Mouse (Mus musculus) stomach, embryonic 16.5 days (tissue): ENCODE data around the gene Syt12. TPM values are rescaled to one million over a fixed set of nuclear protein-coding genes. Genes with fewer than 3 reads are reported as not detected.

ENCODE experiments used
- ATAC-seq: fragments of 200-750 bp; cut with Nextera tagmentation; 2 replicates; pipeline ENCODE4 v1.8.0; 2017; ENCODE audit warnings: moderate number of reproducible peaks, moderate TSS enrichment; ENCODE audit not compliant: insufficient read depth, low FRiP score
- H3K27ac ChIP-seq: fragments of 300-500 bp; sonication (generic); 2 replicates; pipeline ENCODE4 v1.5.1; 2014; ENCODE audit warnings: low read length
- H3K27me3 ChIP-seq: fragments of 300-500 bp; sonication (generic); 2 replicates; pipeline ENCODE4 v1.6.1; 2014; ENCODE audit warnings: low read length, control low read depth, mixed read lengths; ENCODE audit not compliant: control insufficient read depth, insufficient read depth
- H3K36me3 ChIP-seq: fragments of 300-500 bp; sonication (generic); 2 replicates; pipeline ENCODE4 v1.6.1; 2014; ENCODE audit warnings: low read length; ENCODE audit not compliant: control insufficient read depth, insufficient read depth
- H3K4me1 ChIP-seq: fragments of 300-500 bp; sonication (generic); 2 replicates; pipeline ENCODE4 v1.6.1; 2014; ENCODE audit warnings: low read length, control low read depth, mixed read lengths; ENCODE audit not compliant: control insufficient read depth, insufficient read depth
- H3K4me2 ChIP-seq: fragments of 300-500 bp; sonication (generic); 2 replicates; pipeline ENCODE4 v1.6.1; 2014; ENCODE audit warnings: low read depth, low read length, mixed read lengths
- H3K4me3 ChIP-seq: fragments of 300-500 bp; sonication (generic); replicated peaks from 2 replicates; pipeline ENCODE4 v1.5.1; 2014; ENCODE audit warnings: mild to moderate bottlenecking, low read length
- H3K9ac ChIP-seq: fragments of 300-500 bp; sonication (generic); 2 replicates; pipeline ENCODE4 v1.6.1; 2014; ENCODE audit warnings: low read length
- H3K9me3 ChIP-seq: fragments of 300-500 bp; sonication (generic); replicated peaks from 2 replicates; pipeline ENCODE4 v1.6.1; 2016; ENCODE audit warnings: low read length, control low read depth; ENCODE audit not compliant: control insufficient read depth
- WGBS: fragments of 180-500 bp; shearing (Covaris S2); extraction: QIAGEN DNeasy Blood & Tissue Kit; methylation state at CpG from one replicate; pipeline ENCODE4 v1.1.7; 2014; 5-methylcytosine and 5-hydroxymethylcytosine counted together
- polyA plus RNA-seq: library from polyadenylated mRNA; unstranded; fragments of >200 nt; fragmentation: Nextera tagmentation; extraction: Ambion mirVana; gene quantifications from 2 replicates; pipeline ENCODE4 v1.2.1, GENCODE M21; 2015

Syt12 gene
- polyA plus RNA-seq, 1 experiment from 2014 or later, result 0.75 TPM

DNA sequence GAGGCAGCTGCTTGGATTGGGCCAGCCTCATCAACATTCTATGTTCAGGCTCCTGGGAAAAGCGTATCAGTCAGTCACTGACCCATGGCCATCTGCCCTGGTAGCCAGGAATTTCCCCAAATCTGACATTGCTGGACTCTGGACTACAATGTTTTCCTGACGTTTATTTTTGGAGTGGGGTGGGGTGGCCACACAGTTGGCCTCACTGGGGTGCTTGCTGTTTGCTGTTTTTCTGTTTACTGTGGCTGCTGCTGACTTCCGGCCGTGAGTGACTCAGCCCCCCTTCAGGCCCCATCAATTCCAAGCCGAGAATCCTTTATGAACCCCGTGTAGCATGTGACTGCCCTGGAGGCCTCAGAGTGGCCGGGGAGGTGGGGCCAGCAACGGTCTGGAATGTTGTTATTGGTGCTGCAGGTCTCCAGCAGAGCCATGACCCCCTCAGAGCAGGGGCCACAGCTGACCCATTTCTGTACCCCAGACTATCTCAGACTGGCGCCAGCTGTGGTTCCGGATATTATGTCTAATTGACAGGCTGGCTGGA, 35.6 kb downstream of the Syt12 start:
- Histone ChIP-seq H3K4me2 (no peak overlapping the region), H3K9me3 (no peaks in the 10 kb centered on the region), H3K9ac (peak overlapping the region; percentile 16; the same call in 1 of the 2 replicates), H3K27me3 (no peaks in the 10 kb centered on the region), H3K36me3 (no peaks in the 10 kb centered on the region), H3K4me1 (peaks cover 33% of the 10 kb centered on the region), H3K4me3 (no peak overlapping the region), H3K27ac (peak overlapping the region; percentile 60)
- ATAC-seq, result no peak
- 28% methylated on average over 10 of the region's 10 CpGs for WGBS

DNA sequence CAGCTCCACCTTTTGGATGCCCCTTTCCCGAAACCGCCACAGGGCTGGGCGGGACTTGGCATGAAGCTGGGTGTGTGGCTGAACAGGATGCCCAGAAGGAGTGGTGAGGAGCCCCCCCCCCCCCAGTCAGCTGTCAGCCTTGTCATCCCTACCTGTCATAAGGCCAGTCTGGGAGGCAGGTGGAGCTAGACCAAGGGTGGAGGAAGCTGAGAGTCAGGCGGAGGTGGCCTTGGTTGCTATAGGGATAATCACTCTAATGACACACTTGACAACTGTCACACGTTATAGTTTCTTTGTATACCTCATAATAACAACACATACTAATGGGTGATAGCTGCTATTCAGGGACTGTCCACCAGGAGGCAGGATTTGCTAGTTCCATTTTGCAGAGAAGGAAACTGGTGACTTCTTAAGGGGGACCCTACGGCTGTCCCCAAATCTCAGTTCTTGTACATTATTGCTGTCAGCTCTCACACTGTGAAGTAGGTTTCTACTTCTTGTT, 36.1 kb downstream of the Syt12 start:
- peak overlapping the region; percentile 60 for H3K27ac ChIP-seq
- peak; percentile 19; the same call in 1 of the 2 replicates for ATAC-seq
- H3K4me2 ChIP-seq, result peak overlapping the region; percentile 69
- no peaks in the 10 kb centered on the region for H3K27me3 ChIP-seq
- H3K4me1 ChIP-seq, result peaks cover 33% of the 10 kb centered on the region
- H3K4me3 ChIP-seq, result no peak overlapping the region
- H3K9me3 ChIP-seq, result no peaks in the 10 kb centered on the region
- H3K36me3 ChIP-seq, result no peaks in the 10 kb centered on the region
- WGBS, result 30% methylated on average over 6 of the region's 6 CpGs
- no peak overlapping the region for H3K9ac ChIP-seq

DNA sequence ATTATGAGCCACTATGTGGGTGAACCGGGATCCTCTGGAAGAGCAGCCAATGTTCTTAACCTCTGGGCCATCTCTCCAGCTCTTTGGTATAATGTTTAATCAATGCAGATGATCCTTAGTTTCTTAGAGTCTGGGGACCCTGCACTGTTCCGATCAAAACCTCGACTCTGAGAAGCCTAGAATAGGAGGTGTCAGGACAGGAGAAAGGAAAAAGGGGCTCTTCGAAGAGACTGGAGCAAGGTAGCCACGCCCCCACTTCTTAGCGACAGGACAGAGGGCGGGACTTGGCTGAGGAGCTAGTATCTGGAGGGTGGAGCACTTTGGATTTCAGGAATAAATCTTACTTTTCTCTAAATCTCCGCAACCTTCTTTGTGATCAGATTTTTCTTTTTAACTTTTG, 37.0 kb downstream of the Syt12 start:
- Histone ChIP-seq H3K4me3 (peak overlapping the region; percentile 70), H3K36me3 (no peaks in the 10 kb centered on the region), H3K27me3 (no peaks in the 10 kb centered on the region), H3K4me2 (peak overlapping the region; percentile 69), H3K9ac (peak overlapping the region; percentile 81; the same call in 1 of the 2 replicates), H3K4me1 (peaks cover 33% of the 10 kb centered on the region), H3K27ac (peak overlapping the region; percentile 60; the same call in 1 of the 2 replicates), H3K9me3 (no peaks in the 10 kb centered on the region)
- ATAC-seq, result no peak
- 7% methylated on average over 8 of the region's 8 CpGs for WGBS

DNA sequence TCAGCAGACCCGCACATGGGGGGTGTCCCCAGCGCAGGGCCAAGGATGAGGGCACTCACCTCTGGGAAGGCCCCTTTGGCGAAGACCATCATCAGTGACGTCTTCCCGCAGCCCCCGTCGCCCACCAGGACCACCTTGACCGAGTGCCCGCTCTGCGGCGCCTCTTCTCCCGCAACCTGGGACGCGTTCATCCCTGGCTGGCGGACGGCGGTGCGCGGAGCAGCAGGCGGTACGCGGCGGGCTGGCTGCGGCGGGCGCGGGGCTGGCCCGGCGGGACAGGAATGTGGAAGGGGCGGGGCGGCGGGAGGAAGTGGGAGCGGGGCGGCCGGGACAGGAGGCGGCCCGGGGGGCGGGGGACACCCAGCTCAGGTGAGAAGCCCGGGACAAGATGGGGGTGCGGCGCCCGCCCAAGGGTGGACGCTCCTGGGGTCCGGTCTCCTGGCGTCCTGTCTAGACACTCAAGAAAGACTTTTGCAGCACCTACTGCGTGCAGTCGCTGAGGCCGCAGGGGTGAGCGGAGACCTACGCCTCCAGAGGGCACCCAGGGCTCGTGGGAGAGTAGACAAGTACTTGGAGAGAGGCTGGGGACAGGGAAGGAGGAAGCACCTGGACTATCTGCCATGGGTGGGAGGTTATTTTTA, 38.0 kb downstream of the Syt12 start, which contains the start of gene Rhod:
TSS of gene Rhod (minus strand) at position 272 of the 641 bp plus-strand sequence.
- no peaks in the 10 kb centered on the region for H3K9me3 ChIP-seq
- H3K36me3 ChIP-seq, result no peaks in the 10 kb centered on the region
- peak within 1 kb of the TSS; percentile 57 for H3K27ac ChIP-seq
- no peaks in the 10 kb centered on the region for H3K27me3 ChIP-seq
- peak within 1 kb of the TSS; percentile 70 for H3K4me3 ChIP-seq
- WGBS, result under 1% methylated on average over 49 of the region's 51 CpGs
- H3K4me2 ChIP-seq, result peak within 1 kb of the TSS; percentile 69
- ATAC-seq, result peak; percentile 75
- peaks cover 33% of the 10 kb centered on the region for H3K4me1 ChIP-seq
- peak within 1 kb of the TSS; percentile 81 for H3K9ac ChIP-seq

DNA sequence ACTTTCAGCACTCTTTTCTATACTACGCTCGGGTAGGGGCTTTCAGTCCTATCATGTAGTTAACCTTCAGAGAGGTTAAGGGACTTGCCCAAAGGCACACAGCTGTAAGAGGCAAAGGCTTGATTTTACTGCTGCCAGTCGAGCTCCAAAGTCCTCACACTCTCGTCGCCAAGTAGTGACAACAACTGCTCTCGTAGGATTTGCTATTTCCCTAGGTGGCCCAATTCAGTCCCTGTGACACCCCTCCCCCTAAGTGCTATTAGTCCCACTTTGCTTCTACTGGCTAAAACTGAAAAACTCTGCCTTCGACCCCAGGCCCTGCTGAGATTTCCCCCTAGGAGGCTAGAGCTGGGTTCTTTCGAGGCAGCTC, 38.5 kb downstream of the Syt12 start:
- peak overlapping the region; percentile 81 for H3K9ac ChIP-seq
- peak overlapping the region; percentile 69 for H3K4me2 ChIP-seq
- peaks cover 33% of the 10 kb centered on the region for H3K4me1 ChIP-seq
- H3K27me3 ChIP-seq, result no peaks in the 10 kb centered on the region
- 5% methylated on average over 8 of the region's 8 CpGs for WGBS
- peak overlapping the region; percentile 70 for H3K4me3 ChIP-seq
- H3K9me3 ChIP-seq, result no peaks in the 10 kb centered on the region
- H3K27ac ChIP-seq, result peak overlapping the region; percentile 57
- ATAC-seq, result no peak
- no peaks in the 10 kb centered on the region for H3K36me3 ChIP-seq

DNA sequence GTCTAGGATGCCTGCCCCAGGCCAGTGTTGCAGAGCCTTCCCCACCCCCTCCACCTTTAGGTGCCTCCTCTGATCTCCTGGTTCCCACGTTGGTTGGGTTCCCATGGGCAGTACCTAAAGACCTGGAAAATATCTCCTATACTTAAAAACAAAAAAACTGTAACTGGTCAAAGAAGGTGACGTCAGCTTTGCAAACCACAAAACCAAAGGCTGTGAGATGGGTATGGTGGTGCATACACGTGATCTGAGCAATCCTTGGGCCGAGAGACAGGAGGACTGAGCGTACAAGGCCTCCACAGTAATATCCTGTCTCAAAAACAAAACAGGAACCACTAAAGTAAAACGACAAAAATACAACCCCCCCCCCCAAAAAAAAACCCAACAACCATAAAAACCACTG, 39.4 kb downstream of the Syt12 start:
- H3K36me3 ChIP-seq, result no peaks in the 10 kb centered on the region
- no peak overlapping the region for H3K27ac ChIP-seq
- 70% methylated on average over 6 of the region's 6 CpGs for WGBS
- H3K4me3 ChIP-seq, result no peak overlapping the region
- no peaks in the 10 kb centered on the region for H3K27me3 ChIP-seq
- no peaks in the 10 kb centered on the region for H3K9me3 ChIP-seq
- H3K4me1 ChIP-seq, result peaks cover 33% of the 10 kb centered on the region
- H3K4me2 ChIP-seq, result no peak overlapping the region; the same call in 1 of the 2 replicates
- no peak for ATAC-seq
- 0 out of 2 replicates have a peak overlapping the region, but pooled peaks have one; percentile 81 for H3K9ac ChIP-seq

DNA sequence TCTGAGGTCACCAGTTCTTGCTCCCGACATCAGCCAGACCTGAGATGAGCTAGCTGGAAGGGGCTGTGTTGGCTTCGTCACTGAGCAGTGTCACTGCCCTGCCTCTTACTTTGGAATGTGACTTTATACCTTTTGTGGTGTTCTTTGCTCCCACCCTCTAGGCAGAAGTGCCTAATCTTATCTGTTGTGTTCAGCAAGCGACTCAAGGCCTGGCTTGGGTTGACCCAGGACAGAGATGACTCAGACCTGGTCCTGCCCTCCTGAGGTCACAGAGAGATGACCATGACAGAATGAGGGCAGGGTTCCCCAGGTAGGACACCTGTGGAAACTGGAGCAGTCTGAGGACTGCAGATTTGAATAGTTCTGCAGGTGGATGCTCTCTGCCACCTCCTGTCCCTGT, 41.0 kb downstream of the Syt12 start:
- ATAC-seq, result no peak
- 74% methylated on average over 3 of the region's 3 CpGs for WGBS
- no peak overlapping the region for H3K4me2 ChIP-seq
- H3K9ac ChIP-seq, result no peak overlapping the region
- H3K9me3 ChIP-seq, result no peaks in the 10 kb centered on the region
- H3K36me3 ChIP-seq, result 0 out of 2 replicates have a peak, but pooled peaks cover 3% of the 10 kb centered on the region
- H3K27me3 ChIP-seq, result no peaks in the 10 kb centered on the region
- no peak overlapping the region for H3K27ac ChIP-seq
- peaks cover 24% of the 10 kb centered on the region for H3K4me1 ChIP-seq
- no peak overlapping the region for H3K4me3 ChIP-seq

DNA sequence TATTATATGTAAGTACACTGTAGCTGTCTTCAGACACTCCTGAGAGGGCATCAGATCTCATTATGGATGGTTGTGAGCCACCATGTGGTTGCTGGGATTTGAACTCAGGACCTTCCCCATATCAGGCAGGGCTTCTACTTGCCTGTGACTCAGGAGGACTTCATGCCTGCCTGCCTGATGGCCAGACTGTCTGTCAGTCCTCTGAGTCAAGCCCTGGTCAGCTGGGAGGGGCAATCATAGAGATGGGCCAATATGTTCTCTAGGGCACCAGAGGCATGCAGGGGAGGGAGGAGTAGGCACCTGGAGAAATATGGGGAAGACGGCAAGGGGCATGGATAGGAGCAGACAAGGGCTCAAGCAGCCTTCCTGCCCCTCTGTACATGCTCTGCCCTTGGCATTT, 42.2 kb downstream of the Syt12 start:
- no peak overlapping the region for H3K9ac ChIP-seq
- 94% methylated on average over 1 of the region's 1 CpGs for WGBS
- H3K9me3 ChIP-seq, result no peaks in the 10 kb centered on the region
- H3K27me3 ChIP-seq, result no peaks in the 10 kb centered on the region
- ATAC-seq, result no peak
- H3K4me2 ChIP-seq, result no peak overlapping the region
- peaks cover 12% of the 10 kb centered on the region for H3K4me1 ChIP-seq
- H3K36me3 ChIP-seq, result 0 out of 2 replicates have a peak, but pooled peaks cover 3% of the 10 kb centered on the region
- H3K4me3 ChIP-seq, result no peak overlapping the region
- no peak overlapping the region for H3K27ac ChIP-seq

DNA sequence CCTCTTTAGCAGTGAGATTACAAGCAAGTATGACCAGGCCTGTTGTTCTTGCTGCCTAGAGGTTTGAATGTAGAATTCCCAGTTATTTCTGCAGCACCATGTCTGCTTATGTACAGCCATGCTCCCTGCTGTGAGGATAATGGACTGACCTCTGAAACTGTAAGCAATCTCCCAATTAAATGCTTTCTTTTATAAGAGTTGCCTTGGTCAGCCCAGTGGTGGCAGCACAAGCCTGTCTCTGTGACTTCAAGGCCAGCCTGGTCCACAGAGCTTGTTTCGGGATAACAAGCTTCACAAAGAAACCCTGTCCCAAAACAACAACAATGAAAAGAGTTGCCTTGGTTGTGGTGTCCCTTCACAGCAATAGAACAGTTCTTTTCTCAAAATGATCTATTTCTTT, 43.5 kb downstream of the Syt12 start:
- peaks cover 6% of the 10 kb centered on the region; the same call in 1 of the 2 replicates for H3K4me1 ChIP-seq
- no peak overlapping the region for H3K27ac ChIP-seq
- H3K9ac ChIP-seq, result no peak overlapping the region
- H3K4me2 ChIP-seq, result no peak overlapping the region
- no peak overlapping the region for H3K4me3 ChIP-seq
- ATAC-seq, result no peak
- H3K27me3 ChIP-seq, result no peaks in the 10 kb centered on the region
- peaks cover 3% of the 10 kb centered on the region; the same call in 1 of the 2 replicates for H3K36me3 ChIP-seq
- H3K9me3 ChIP-seq, result no peaks in the 10 kb centered on the region
- WGBS, result 86% methylated on average over 1 of the region's 1 CpGs
